7 mouse cellular contexts compared by ENCODE assay signal in the genomic region with DNA sequence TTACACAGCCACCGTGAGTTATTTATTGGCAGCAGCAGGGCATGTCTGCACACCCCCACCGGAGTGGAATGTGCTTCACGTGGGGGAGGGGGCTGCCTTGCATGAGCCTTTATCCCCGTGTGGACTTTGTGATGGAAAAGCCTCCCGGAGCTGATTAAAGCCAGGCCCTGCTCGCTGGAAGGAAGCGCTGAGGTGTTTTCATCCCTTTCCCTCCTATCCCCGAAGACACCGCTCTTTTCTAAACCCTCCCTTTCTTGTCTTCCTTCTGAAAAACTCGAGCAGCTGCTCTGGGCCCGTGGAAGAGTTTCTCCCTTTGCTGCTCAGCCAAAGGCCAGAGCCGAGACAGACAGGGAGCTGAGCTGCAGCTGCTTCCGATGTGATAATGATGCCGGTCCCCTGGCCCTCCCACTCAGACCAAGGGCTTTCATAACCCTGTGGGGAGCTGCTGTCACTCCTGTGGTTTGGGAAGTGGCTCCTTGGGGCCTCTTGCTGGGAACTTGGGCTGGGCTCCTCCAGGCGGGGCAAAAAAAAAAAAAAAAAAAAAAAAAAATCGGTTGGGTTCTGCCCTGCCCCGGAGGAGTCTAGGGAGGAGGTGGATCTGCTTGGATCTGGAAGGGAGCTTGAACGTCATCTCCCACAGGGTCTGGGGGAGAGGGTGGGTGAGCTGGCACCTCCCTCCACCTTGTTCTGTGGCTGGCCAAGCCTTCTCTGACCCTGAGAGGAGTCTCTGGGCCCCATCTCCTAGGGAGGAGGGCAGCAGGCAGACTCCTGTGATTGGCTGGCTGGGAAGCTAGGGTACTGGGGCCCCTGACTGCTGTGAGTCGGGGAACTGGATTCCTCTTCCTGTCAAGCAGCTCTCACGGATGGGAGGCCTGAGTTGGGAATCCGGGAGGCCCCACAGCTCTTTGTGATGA. TPM values are rescaled to one million over a fixed set of nuclear protein-coding genes. Genes with fewer than 3 reads are reported as not detected.
DNase-seq lines count a peak whose midpoint lies in the region; TF ChIP-seq lines count a peak whose summit lies in the region.

No protein-coding gene starts in this region.

- H3K27ac ChIP-seq in heart, adult 2 months: peak overlapping the region; percentile 91

- TF ChIP-seq POLR2A in heart, adult 2 months (IDR thresholded peaks at IDR 0.05; ENCODE audit: insufficient read depth, low read depth, low read length): 0 out of 2 replicates have a peak, but pooled peaks have one; percentile 35

- WGBS in heart, adult 2 months: 18% methylated on average over 21 of the region's 21 CpGs

- no peaks in the 10 kb centered on the region; the same call in 1 of the 2 replicates for H3K79me2 ChIP-seq in heart, adult 2 months (replicated peaks; ENCODE audit: control insufficient read depth, insufficient read depth, low read length)

- intact Hi-C loops in heart, adult 2 months (cut with DNase I): no loop called here

- H3K9ac ChIP-seq in heart, adult 2 months (ENCODE audit: low read depth, low read length): peak overlapping the region; percentile 68

- H3K4me3 ChIP-seq in heart, adult 2 months: peak overlapping the region; percentile 86

- DNase-seq in adipocyte (ENCODE audit: low spot score): peak; percentile 88
- peak; percentile 89 for DNase-seq in embryo, embryonic 10.5 days (ENCODE audit: low spot score)
- peak; percentile 73 to 80 for DNase-seq in heart, adult 2 months
- peak; percentile 72 to 74 for DNase-seq in kidney, adult 8-10 months
- DNase-seq in lung, postnatal 10 days: peak; percentile 76
- DNase-seq in ovary, postnatal 36 days (ENCODE audit: low spot score): peak; percentile 42
- DNase-seq in layer of hippocampus, adult 8-10 months (ENCODE audit: low spot score in 2 of 2): no peak

- no peak for TF ChIP-seq CTCF in heart, adult 2 months (IDR thresholded peaks at IDR 0.05)

- peaks cover 3% of the 10 kb centered on the region; the same call in 1 of the 2 replicates for H3K36me3 ChIP-seq in heart, adult 2 months (ENCODE audit: control insufficient read depth, insufficient read depth, low read length)

- TF ChIP-seq EP300 in heart, adult 2 months (IDR thresholded peaks at IDR 0.05; ENCODE audit: insufficient read depth, low read depth, low read length): 0 out of 2 replicates have a peak, but pooled peaks have one; percentile 27

- H3K27me3 ChIP-seq in heart, adult 2 months (ENCODE audit: control insufficient read depth, insufficient read depth, low read length): no peaks in the 10 kb centered on the region

- peaks cover 16% of the 10 kb centered on the region for H3K4me1 ChIP-seq in heart, adult 2 months (ENCODE audit: control insufficient read depth, insufficient read depth, low read length)

RNA-seq across cellular contexts. Expression of gene Bysl, which starts 15.8 kb away (rescaled TPM):
- total RNA-seq in heart, adult 2 months (2021): 10 to 100 TPM; 15.7 to 15.9 TPM
- 13.2 and 15.6 TPM in 2 replicates for polyA plus RNA-seq in heart, adult 2 months (2012; rRNA removed)
- total RNA-seq in layer of hippocampus, adult 8-10 months (2022): 10 to 100 TPM; 16.9 to 18.6 (median 17.8) TPM

RNA-seq across cellular contexts. Expression of gene Med20, which starts 15.9 kb away (rescaled TPM):
- total RNA-seq in heart, adult 2 months (2021): 10 to 100 TPM; 13.5 to 15.0 TPM
- 17.4 and 25.1 TPM in 2 replicates for polyA plus RNA-seq in heart, adult 2 months (2012; rRNA removed)
- total RNA-seq in layer of hippocampus, adult 8-10 months (2022): 10 to 100 TPM; 31.1 to 40.3 (median 33.1) TPM

RNA-seq across cellular contexts. Expression of gene Gm20517, which starts 15.9 kb away (rescaled TPM):
- total RNA-seq in heart, adult 2 months (2021): 1 to 10 TPM; 2.8 TPM
- 0.27 and 1.5 TPM in 2 replicates for polyA plus RNA-seq in heart, adult 2 months (2012; rRNA removed)
- total RNA-seq in layer of hippocampus, adult 8-10 months (2022): 1 to 10 TPM; 4.9 to 8.9 (median 7.0) TPM

RNA-seq across cellular contexts. Expression of gene Usp49, which starts 35.0 kb away (rescaled TPM):
- total RNA-seq in heart, adult 2 months (2021): 1 to 10 TPM; 3.4 to 3.6 TPM
- polyA plus RNA-seq in heart, adult 2 months (2012; rRNA removed): 2.9 and 3.6 TPM in 2 replicates
- 10 to 100 TPM in 3 of 4 experiments, 1 to 10 TPM in 1; 8.1 to 11.5 (median 10.8) TPM for total RNA-seq in layer of hippocampus, adult 8-10 months (2022)

Comparison
In these comparisons a context has a peak if more than half of its experiments do, and no peak if none do; other contexts are left out.
1. DNase-seq: peak in adipocyte (single experiment), embryo, embryonic 10.5 days (single experiment), heart, adult 2 months (2 of 2), kidney, adult 8-10 months (2 of 2), lung, postnatal 10 days (single experiment) and ovary, postnatal 36 days (single experiment); none in layer of hippocampus, adult 8-10 months (0 of 2).